Mouse (Mus musculus): ENCODE data around the gene Vmn1r43.
"Not testable (repeated sequence)": the region's sequence is repeated elsewhere in the genome, so short reads cannot be mapped to it uniquely, and the experiment has no call there.

The Vmn1r43 gene

GRCm38 (mm10) chr6:89876313-89876712 is at the start of gene Vmn1r43, which contains the start of gene Vmn1r42:
Gene Vmn1r43, minus strand, starts transcription at chr6:89876413.
Gene Vmn1r42, minus strand, starts transcription at chr6:89876413.
- DNase-seq (ENCODE audit: extremely low spot score), result not testable (repeated sequence)

DNA sequence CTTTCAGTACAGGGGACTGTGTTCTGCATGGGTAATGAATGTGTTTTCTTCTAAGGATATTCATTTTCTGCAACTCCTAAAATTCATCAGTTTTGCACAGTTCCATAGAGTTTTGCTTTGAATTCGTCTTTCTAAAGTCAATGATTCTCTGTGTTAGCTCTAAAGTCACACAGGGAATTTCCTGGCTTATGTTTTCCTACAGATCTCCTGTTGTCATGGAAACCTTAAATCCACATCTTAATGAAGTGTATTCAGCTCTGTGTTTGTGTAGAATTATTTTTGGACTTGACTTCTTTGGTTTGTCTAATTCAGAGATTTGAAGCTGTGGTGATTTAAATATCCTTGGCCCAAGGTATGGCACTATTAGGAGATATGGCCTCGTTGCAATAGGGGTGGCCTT is 7.6 kb upstream of the Vmn1r43 start:
- no peak for DNase-seq (ENCODE audit: extremely low spot score)

- DNase-seq (ENCODE audit: extremely low spot score), result no peak
These were observed 7.1 kb upstream of the Vmn1r43 start, which contains the start of gene Vmn1r44 for GRCm38 (mm10) chr6:89883360-89883759. Gene Vmn1r44, plus strand, starts transcription at chr6:89883660.

DNA sequence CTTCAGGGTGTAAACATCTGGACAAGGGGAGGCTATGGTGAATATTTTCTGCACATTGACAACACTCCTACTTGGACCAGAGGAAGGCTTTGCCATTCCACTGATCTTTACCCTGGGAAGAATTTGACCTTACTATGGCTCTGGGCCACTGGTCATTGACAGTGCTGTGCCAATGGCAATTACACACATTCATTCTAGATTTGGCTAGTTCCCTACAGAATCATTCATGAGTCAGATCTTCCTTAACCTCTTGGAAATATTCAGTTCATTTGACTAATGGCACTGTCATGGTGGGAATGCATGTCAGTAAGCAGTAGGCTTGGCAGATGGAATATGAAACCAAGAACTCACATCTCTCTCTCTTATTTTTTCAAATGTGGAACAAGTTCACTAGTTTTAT is 4.7 kb upstream of the Vmn1r43 start:
- no peak for DNase-seq (ENCODE audit: extremely low spot score)

DNA sequence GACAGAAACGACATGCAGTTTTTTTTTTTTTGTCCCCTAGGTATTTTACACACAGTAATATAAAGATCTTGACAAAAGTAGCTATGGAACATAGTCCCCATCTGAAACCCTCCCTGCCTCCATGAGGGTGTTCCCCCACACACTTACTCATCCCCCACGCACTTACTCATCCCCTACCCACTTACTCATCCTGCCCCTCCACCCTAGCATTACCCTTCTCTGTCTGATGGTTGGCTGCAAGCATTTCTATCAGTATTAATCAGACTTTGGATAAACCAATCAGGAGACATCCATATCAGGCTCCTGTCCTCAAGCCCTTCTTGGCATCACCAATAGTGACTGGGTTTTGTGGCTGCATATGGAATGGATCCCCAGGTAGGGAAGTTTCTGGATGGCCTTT is 750 bp upstream of the Vmn1r43 start:
- DNase-seq (ENCODE audit: extremely low spot score), result no peak

DNA sequence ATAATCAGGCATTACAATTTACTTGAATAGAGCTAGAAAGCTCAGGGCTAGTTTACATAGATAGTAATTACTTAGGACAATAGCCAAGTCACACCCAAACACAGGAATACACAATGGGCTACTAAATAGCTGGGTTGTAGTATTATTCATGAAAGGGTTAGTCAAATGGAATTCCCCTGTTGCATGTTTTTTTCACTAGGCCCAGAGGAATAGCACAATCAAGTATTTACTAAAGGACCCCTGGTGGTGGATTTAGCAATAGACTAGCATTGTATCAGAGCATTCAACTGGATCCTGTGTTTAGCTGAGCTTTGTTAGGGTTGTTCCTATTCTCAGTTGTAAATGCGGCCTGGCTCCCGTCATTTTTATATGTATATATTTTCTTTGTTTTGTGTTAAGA is 8.2 kb downstream of the Vmn1r43 start:
- DNase-seq (ENCODE audit: extremely low spot score), result no peak

GRCm38 (mm10) chr6:89867276-89867675 is 8.9 kb downstream of the Vmn1r43 start:
- DNase-seq (ENCODE audit: extremely low spot score), result no peak

DNA sequence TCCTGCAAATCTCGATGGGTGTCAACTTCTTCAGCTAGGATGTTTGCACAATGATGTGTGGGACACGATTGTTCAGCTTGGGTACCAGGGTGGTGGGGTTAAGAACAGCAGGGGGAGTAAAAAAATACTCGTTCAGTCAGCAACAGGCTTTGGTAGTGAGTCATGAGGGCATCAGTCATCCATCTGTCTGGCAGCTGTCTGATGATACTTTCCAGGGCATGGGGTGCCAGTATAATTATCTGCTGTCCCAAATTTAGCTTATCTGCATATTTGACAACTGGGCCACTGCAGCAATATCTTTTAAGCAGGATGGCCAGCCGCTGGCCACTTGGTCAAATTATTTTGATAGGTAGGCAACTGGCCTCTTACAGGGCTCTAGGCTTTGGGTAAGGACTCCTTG is 12.4 kb downstream of the Vmn1r43 start:
- no peak for DNase-seq (ENCODE audit: extremely low spot score)

DNA sequence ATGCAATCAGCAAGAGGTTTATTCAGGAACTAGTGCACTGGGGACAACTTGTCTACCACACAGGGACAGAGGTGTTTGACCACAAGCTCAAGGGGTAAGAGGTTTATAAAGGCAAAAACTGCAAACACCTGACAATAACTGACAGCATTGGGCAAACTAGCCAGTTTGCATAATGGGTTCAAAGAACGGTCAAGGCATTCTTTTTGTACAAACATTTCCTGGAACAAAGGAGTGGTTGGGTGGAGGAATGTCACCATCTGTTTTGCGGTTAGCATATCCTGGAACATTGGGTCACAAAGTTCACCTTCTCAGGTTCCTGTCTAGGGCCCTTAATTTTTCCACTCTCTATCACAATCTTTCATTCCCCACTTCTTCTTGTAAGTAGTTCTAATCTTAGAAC is 16.4 kb downstream of the Vmn1r43 start:
- no peak for DNase-seq (ENCODE audit: extremely low spot score)

DNA sequence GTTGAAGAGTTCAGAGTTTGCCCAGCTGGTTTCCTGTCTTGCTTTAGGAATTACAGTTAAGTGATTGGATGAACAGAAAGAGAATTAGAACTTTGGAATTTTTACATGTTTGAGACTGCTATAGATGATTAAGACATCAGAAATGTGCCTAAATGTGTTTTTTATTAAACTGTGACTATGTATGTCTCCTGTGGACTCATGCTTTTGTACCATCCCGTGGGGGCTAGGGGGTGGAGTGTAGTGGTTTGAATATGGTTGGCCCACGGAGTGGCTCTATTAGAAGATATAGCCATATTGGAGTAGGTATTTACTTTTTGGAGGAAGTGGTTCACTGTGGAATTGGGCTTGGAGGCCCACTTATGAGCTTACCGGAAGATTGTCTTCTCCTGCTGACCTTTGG is 18.7 kb downstream of the Vmn1r43 start:
- DNase-seq (ENCODE audit: extremely low spot score), result no peak
